Mouse (Mus musculus) liver, postnatal 0 days (tissue): ENCODE measurements at regions not wholly inside any gene's neighbourhood (a gene's known extent, or its start where the extent isn't known, plus 50 kb on each side); places are given as distances from the start of the nearest gene placed in this dataset.

Experiments used
- ATAC-seq: fragments of 200-750 bp; cut with Nextera tagmentation; 2 replicates; pipeline ENCODE4 v1.8.0; 2017; ENCODE audit warnings: mild to moderate bottlenecking, moderate library complexity
- DNase-seq: peaks from one replicate; pipeline ENCODE4 v3.0.0-alpha.2; 2016
- H3K27ac ChIP-seq: fragments of 300-500 bp; sonication (generic); 2 replicates; pipeline ENCODE4 v1.5.1; 2014; ENCODE audit warnings: antibody characterized with exemption, moderate library complexity, mild to moderate bottlenecking, low read depth
- H3K27me3 ChIP-seq: fragments of 300-500 bp; sonication (generic); 2 replicates; pipeline ENCODE4 v1.6.1; 2014; ENCODE audit warnings: low read length, control low read depth, mixed read lengths; ENCODE audit not compliant: insufficient read depth
- H3K36me3 ChIP-seq: fragments of 300-500 bp; sonication (generic); replicated peaks from 2 replicates; pipeline ENCODE4 v1.6.1; 2014; ENCODE audit warnings: mild to moderate bottlenecking, control low read depth, low read length, moderate library complexity, mixed read lengths; ENCODE audit not compliant: insufficient read depth
- H3K4me1 ChIP-seq: fragments of 300-500 bp; sonication (generic); 2 replicates; pipeline ENCODE4 v1.6.1; 2014; ENCODE audit warnings: antibody characterized with exemption, mild to moderate bottlenecking, control low read depth; ENCODE audit not compliant: insufficient read depth
- H3K4me2 ChIP-seq: fragments of 300-500 bp; sonication (generic); 2 replicates; pipeline ENCODE4 v1.6.1; 2014; ENCODE audit warnings: low read depth, mild to moderate bottlenecking, low read length, moderate library complexity, mixed read lengths
- H3K4me3 ChIP-seq: fragments of 300-500 bp; sonication (generic); 2 replicates; pipeline ENCODE4 v1.5.1; 2014; ENCODE audit warnings: low read depth, low read length
- H3K9ac ChIP-seq: fragments of 300-500 bp; sonication (generic); replicated peaks from 2 replicates; pipeline ENCODE4 v1.6.1; 2014; ENCODE audit warnings: mild to moderate bottlenecking, moderate library complexity
- H3K9me3 ChIP-seq: fragments of 300-500 bp; sonication (generic); 2 replicates; pipeline ENCODE4 v1.6.1; 2016; ENCODE audit warnings: mild to moderate bottlenecking, control low read depth, low read length, mixed read lengths
- CTCF ChIP-seq: sonication (generic); IDR thresholded peaks from 2 replicates; pipeline ENCODE4 v1.5.1; 2016; ENCODE audit warnings: antibody characterized with exemption, low read depth
- EP300 ChIP-seq: IDR thresholded peaks from 2 replicates; pipeline ENCODE4 v1.6.1; 2016; ENCODE audit warnings: antibody characterized with exemption, low read depth, mild to moderate bottlenecking
- WGBS: fragments of 180-500 bp; shearing (Covaris S2); extraction: QIAGEN DNeasy Blood & Tissue Kit; methylation state at CpG from one replicate; pipeline ENCODE4 v1.1.7; 2014; ENCODE audit not compliant: insufficient replicate concordance; 5-methylcytosine and 5-hydroxymethylcytosine counted together

- TF ChIP-seq CTCF (no peak), EP300 (no peak)
- WGBS = 83% methylated on average over 8 of the region's 8 CpGs
- no peak overlapping the region for H3K4me3 ChIP-seq
- H3K36me3 ChIP-seq = no peaks in the 10 kb centered on the region
- no peaks in the 10 kb centered on the region for H3K27me3 ChIP-seq
- no peaks in the 10 kb centered on the region for H3K4me1 ChIP-seq
- ATAC-seq (no peak), DNase-seq (no peak)
- H3K9me3 ChIP-seq = no peaks in the 10 kb centered on the region
- no peak overlapping the region for H3K4me2 ChIP-seq
- H3K9ac ChIP-seq = no peak overlapping the region
- no peak overlapping the region for H3K27ac ChIP-seq
These were observed 162.1 kb upstream of the G2e3 start for GRCm38 (mm10) chr12:51185751-51186150.

GRCm38 (mm10) chr12:51174906-51175756 is 172.7 kb upstream of the G2e3 start:
- no peak overlapping the region for H3K27ac ChIP-seq

GRCm38 (mm10) chr12:51165186-51165585 is 182.7 kb upstream of the G2e3 start:
- WGBS = 81% methylated on average over 7 of the region's 7 CpGs
- ATAC-seq = no peak
- no peaks in the 10 kb centered on the region for H3K4me1 ChIP-seq
- no peaks in the 10 kb centered on the region for H3K9me3 ChIP-seq
- no peak overlapping the region for H3K4me2 ChIP-seq
- H3K4me3 ChIP-seq = no peak overlapping the region
- H3K27me3 ChIP-seq = no peaks in the 10 kb centered on the region
- no peaks in the 10 kb centered on the region for H3K36me3 ChIP-seq
- TF ChIP-seq CTCF (no peak), EP300 (no peak)
- no peak overlapping the region for H3K9ac ChIP-seq
- no peak for DNase-seq
- no peak overlapping the region for H3K27ac ChIP-seq

More at GRCm38 (mm10) chr12:51174906-51175756, 172.7 kb upstream of the G2e3 start:
- Histone ChIP-seq H3K4me1 (no peaks in the 10 kb centered on the region), H3K9ac (no peak overlapping the region), H3K27me3 (no peaks in the 10 kb centered on the region), H3K4me2 (no peak overlapping the region), H3K36me3 (no peaks in the 10 kb centered on the region), H3K4me3 (no peak overlapping the region), H3K9me3 (no peaks in the 10 kb centered on the region)
- WGBS = 68% methylated on average over 16 of the region's 16 CpGs
- no peak for DNase-seq
- ATAC-seq = no peak
- TF ChIP-seq EP300 (no peak), CTCF (no peak)

- Histone ChIP-seq H3K4me2 (no peak overlapping the region), H3K4me3 (no peak overlapping the region), H3K36me3 (no peaks in the 10 kb centered on the region), H3K9ac (no peak overlapping the region), H3K27me3 (no peaks in the 10 kb centered on the region), H3K27ac (no peak overlapping the region), H3K9me3 (no peaks in the 10 kb centered on the region), H3K4me1 (no peaks in the 10 kb centered on the region)
- no peak for ATAC-seq
- WGBS = 75% methylated on average over 1 of the region's 1 CpGs
- no peak for DNase-seq
- TF ChIP-seq CTCF (no peak), EP300 (no peak)
These were observed 186.9 kb upstream of the G2e3 start for GRCm38 (mm10) chr12:51160995-51161394.

DNA sequence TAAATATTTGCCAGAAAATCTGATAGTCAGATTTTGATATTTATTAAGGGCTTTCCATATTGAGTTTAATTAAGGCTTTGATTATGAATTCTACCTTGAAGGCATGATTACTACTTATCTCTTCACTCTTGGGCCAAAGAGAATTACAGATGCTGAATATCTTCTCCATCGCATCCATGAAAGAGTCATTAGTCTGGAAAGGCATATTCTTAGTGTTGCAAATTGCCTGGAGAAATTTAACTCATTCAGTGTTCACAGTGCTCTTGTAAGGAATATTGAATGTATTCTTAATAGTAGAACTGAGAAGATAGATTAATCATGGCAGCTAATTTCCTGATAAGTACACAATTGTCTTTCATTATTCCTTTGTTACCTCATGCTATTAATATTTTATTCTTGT is 187.7 kb upstream of the G2e3 start:
- no peak overlapping the region for H3K4me2 ChIP-seq
- ATAC-seq (no peak), DNase-seq (no peak)
- H3K27ac ChIP-seq = no peak overlapping the region
- no peak for TF ChIP-seq EP300
- TF ChIP-seq CTCF = no peak
- WGBS = 80% methylated on average over 1 of the region's 1 CpGs
- no peaks in the 10 kb centered on the region for H3K36me3 ChIP-seq
- no peaks in the 10 kb centered on the region for H3K27me3 ChIP-seq
- no peaks in the 10 kb centered on the region for H3K9me3 ChIP-seq
- no peak overlapping the region for H3K4me3 ChIP-seq
- no peak overlapping the region for H3K9ac ChIP-seq
- no peaks in the 10 kb centered on the region for H3K4me1 ChIP-seq

- Histone ChIP-seq H3K27ac (no peak overlapping the region), H3K4me1 (no peaks in the 10 kb centered on the region), H3K36me3 (no peaks in the 10 kb centered on the region), H3K4me2 (no peak overlapping the region), H3K9ac (no peak overlapping the region), H3K4me3 (no peak overlapping the region), H3K27me3 (no peaks in the 10 kb centered on the region), H3K9me3 (no peaks in the 10 kb centered on the region)
- no peak for DNase-seq
- no peak for ATAC-seq
- TF ChIP-seq EP300 (no peak), CTCF (no peak)
- WGBS = 67% methylated on average over 8 of the region's 8 CpGs
These were observed 199.9 kb upstream of the G2e3 start for GRCm38 (mm10) chr12:51147963-51148362.
